Mouse (Mus musculus) intestine, embryonic 14.5 days (tissue): ENCODE results near the gene Impdh2. TPM values are rescaled to one million over a fixed set of nuclear protein-coding genes. Genes with fewer than 3 reads are reported as not detected.

ENCODE experiments used
- ATAC-seq: fragments of 200-750 bp; cut with Nextera tagmentation; replicated peaks from 2 replicates; pipeline ENCODE4 v1.8.0; 2017; ENCODE audit warnings: low read depth, moderate number of reproducible peaks, moderate TSS enrichment, moderate library complexity; ENCODE audit not compliant: low FRiP score, low TSS enrichment
- DNase-seq: peaks from one replicate; pipeline ENCODE4 v3.0.0-alpha.2; 2018; ENCODE audit warnings: low spot score
- H3K27ac ChIP-seq: fragments of 300-500 bp; sonication (generic); 2 replicates; pipeline ENCODE4 v1.5.1; 2014; ENCODE audit warnings: low read depth, mild to moderate bottlenecking, control low read depth
- H3K27me3 ChIP-seq: fragments of 300-500 bp; sonication (generic); replicated peaks from 2 replicates; pipeline ENCODE4 v1.6.1; 2014; ENCODE audit warnings: low read length, control low read depth; ENCODE audit not compliant: control insufficient read depth, insufficient read depth
- H3K36me3 ChIP-seq: fragments of 300-500 bp; sonication (generic); 2 replicates; pipeline ENCODE4 v1.6.1; 2014; ENCODE audit warnings: low read length, control low read depth; ENCODE audit not compliant: control insufficient read depth, insufficient read depth
- H3K4me1 ChIP-seq: fragments of 300-500 bp; sonication (generic); replicated peaks from 2 replicates; pipeline ENCODE4 v1.6.1; 2014; ENCODE audit warnings: low read length, control low read depth, mixed read lengths; ENCODE audit not compliant: control insufficient read depth, insufficient read depth
- H3K4me2 ChIP-seq: fragments of 300-500 bp; sonication (generic); 2 replicates; pipeline ENCODE4 v1.6.1; 2014; ENCODE audit warnings: low read length
- H3K4me3 ChIP-seq: fragments of 300-500 bp; sonication (generic); 2 replicates; pipeline ENCODE4 v1.5.1; 2014; ENCODE audit warnings: low read depth, low read length, control low read depth, mixed read lengths
- H3K9ac ChIP-seq: fragments of 300-500 bp; sonication (generic); 2 replicates; pipeline ENCODE4 v1.6.1; 2014; ENCODE audit warnings: mild to moderate bottlenecking, low read length
- H3K9me3 ChIP-seq: fragments of 300-500 bp; sonication (generic); 2 replicates; pipeline ENCODE4 v1.6.1; 2016; ENCODE audit warnings: low read length, control low read depth; ENCODE audit not compliant: control insufficient read depth
- WGBS: fragments of 180-500 bp; shearing (Covaris S2); extraction: QIAGEN DNeasy Blood & Tissue Kit; methylation state at CpG from one replicate; pipeline ENCODE4 v1.1.7; 2014; 5-methylcytosine and 5-hydroxymethylcytosine counted together
- polyA plus RNA-seq: library from polyadenylated mRNA; unstranded; fragments of >200 nt; fragmentation: Nextera tagmentation; extraction: Ambion mirVana; gene quantifications from 2 replicates; pipeline ENCODE4 v1.2.1, GENCODE M21; 2014

Gene Impdh2
- polyA plus RNA-seq, 1 experiment from 2014 or later: 226 TPM

DNA sequence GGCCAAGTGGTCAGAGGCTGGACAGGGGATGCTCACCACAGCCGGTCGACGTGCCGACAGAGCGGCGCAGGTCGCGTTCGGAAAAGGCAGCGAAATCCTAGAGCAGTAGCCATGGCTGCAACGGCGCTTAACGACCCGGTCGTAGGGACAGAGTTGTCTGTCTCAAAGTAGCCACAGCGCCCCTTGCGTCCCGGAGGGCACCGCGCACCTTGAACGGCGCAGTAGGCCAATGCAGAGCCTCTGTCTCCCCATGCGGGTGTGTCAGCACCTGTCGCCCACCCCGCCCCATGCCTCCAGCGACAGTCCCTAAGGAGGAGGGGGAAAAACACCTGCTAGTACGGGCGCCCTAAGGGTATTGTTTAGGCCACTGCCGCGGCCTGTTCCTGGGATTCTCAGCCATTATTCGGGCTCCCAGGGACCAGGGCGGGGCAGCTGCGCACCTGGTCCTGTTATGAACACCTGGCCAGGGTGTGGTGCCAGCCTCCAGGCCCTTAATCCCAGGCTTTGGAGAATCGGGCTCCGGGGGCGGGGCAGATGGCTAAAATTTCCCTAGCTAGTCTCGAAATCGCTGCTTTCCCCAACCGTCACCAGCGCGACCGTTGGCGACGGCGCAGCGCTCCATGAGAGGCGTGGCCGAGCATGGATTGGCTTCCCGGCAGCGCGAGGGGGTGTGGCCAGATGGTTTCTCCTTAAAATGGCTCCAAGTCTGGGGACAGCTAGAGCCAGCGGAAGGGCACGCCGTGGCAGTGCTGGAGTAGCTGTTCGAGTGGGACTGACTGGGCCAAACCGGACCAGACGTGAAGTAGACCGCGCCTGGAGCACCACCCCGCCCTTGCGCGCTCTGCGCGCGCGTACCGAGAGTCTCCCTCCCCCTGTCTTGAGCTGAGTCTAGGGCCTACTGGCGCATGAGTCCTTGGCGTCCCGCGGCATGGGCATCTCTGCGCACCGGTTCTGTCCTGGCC is 7.0 kb downstream of the Impdh2 start, which contains the start of gene Ndufaf3:
TSS of gene Ndufaf3 (minus strand) at position 620 of the 962 bp plus-strand sequence.
- Histone ChIP-seq H3K27me3 (no peaks in the 10 kb centered on the region), H3K36me3 (peaks cover 46% of the 10 kb centered on the region), H3K27ac (peak within 1 kb of the TSS; percentile 92), H3K9me3 (no peaks in the 10 kb centered on the region), H3K4me2 (peak within 1 kb of the TSS; percentile 83), H3K9ac (peak within 1 kb of the TSS; percentile 58), H3K4me3 (peak within 1 kb of the TSS; percentile 70), H3K4me1 (peaks cover 16% of the 10 kb centered on the region)
- peak; percentile 80 for ATAC-seq
- 0% methylated on average over 73 of the region's 73 CpGs for WGBS
- DNase-seq: peak; percentile 99

DNA sequence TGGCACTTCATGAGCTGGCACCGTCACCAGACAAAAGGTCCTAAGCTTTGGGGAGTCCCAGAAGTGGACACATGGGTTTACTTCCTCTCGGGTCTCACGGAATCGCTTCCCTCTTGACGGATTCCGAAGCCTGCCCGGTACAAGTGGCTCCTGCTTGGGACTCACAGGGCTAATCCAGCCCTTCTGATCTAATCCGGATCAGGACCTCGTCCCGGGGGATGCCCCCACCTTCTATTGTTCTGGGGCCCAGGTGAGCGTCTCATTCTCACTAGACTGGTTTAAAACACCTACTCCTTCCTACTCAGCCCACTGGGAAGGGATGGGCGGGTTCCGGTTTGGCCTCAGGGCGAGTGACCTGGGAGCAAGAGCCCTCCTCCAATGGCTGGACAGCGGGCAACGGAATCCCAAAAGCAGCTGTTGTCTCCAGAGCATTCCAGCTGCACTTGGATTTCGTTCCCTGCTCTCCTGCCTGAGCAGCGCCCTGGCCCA is 7.9 kb downstream of the Impdh2 start:
- peaks cover 49% of the 10 kb centered on the region for H3K36me3 ChIP-seq
- H3K4me2 ChIP-seq: peak overlapping the region; percentile 83
- H3K9ac ChIP-seq: peak overlapping the region; percentile 58
- no peaks in the 10 kb centered on the region for H3K27me3 ChIP-seq
- H3K9me3 ChIP-seq: no peaks in the 10 kb centered on the region
- DNase-seq (no peak), ATAC-seq (no peak)
- H3K4me1 ChIP-seq: peaks cover 16% of the 10 kb centered on the region
- peak overlapping the region; percentile 70 for H3K4me3 ChIP-seq
- peak overlapping the region; percentile 92 for H3K27ac ChIP-seq
- WGBS: 10% methylated on average over 18 of the region's 18 CpGs

DNA sequence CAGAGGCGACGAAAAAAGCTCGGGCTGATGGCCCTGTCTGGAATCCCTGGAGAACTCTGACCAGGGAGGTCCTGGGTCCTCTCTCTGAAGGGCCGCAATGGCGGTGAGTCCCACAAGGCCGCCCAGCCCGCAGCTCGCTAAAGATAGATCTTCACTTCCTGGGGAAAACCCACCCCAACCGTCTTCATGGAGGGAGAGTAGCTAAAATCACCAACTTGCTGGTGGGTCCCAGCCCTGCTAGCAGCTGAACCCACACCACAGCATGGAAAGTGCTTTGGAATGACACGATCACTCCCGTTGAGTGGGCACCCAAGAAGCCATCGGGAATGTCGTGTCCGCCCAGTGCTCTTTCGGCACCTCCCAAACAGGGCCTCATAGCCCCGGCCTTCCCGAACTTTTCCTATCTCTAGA is 8.4 kb downstream of the Impdh2 start:
- peaks cover 17% of the 10 kb centered on the region for H3K4me1 ChIP-seq
- no peak overlapping the region for H3K9ac ChIP-seq
- peaks cover 50% of the 10 kb centered on the region for H3K36me3 ChIP-seq
- ATAC-seq: no peak
- 74% methylated on average over 17 of the region's 17 CpGs for WGBS
- H3K9me3 ChIP-seq: no peaks in the 10 kb centered on the region
- no peaks in the 10 kb centered on the region for H3K27me3 ChIP-seq
- no peak overlapping the region for H3K27ac ChIP-seq
- H3K4me2 ChIP-seq: peak overlapping the region; percentile 83
- no peak for DNase-seq
- peak overlapping the region; percentile 70 for H3K4me3 ChIP-seq

DNA sequence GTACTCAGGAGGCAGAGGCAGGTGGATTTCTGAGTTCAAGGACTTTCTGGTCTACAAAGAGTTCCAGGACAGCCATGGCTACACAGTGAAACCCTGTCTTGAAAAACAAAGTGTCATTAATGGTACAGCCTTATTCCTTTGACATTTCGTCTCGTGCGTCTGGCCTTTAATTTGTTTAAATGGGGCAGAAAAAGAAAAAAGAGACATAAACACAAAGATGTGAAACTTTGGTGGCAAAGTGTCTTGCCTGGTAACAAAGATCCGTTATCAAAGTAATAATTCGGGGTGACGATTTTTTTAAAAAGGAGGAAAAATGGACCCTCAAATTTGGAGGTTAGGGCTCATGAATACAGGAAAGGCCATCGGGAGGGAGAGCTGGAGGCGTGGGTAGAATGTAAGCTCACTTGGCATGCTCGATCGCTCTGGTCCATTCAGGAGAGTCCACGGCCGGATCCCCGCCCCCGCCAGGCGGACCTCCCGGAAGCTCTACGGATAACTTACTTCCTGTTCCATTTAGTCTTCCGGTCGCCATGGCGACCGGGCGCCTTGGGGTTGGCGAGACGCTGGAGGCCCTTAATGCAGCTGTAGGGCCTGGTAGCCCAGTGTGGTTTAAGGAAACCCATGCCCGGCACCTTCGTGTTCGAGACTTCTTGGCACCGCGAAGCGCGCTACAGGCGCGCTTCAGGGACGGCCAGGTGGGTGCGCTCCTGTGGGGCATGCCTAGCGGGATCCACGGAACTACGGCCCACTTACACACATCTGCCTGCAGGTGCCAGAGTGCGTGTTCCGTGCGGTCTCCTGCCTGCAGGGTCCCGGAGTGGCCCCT is 9.5 kb downstream of the Impdh2 start, which contains the start of gene Dalrd3:
TSS of gene Dalrd3 (plus strand) at position 506 of the 826 bp plus-strand sequence.
- no peaks in the 10 kb centered on the region for H3K9me3 ChIP-seq
- DNase-seq (peak; percentile 92), ATAC-seq (peak; percentile 54)
- no peaks in the 10 kb centered on the region for H3K27me3 ChIP-seq
- H3K4me2 ChIP-seq: peak within 1 kb of the TSS; percentile 99
- WGBS: 6% methylated on average over 42 of the region's 42 CpGs
- H3K4me3 ChIP-seq: peak within 1 kb of the TSS; percentile 63
- peak within 1 kb of the TSS; percentile 64 for H3K27ac ChIP-seq
- peak within 1 kb of the TSS; percentile 54 for H3K9ac ChIP-seq
- H3K4me1 ChIP-seq: peaks cover 24% of the 10 kb centered on the region
- peaks cover 48% of the 10 kb centered on the region for H3K36me3 ChIP-seq

DNA sequence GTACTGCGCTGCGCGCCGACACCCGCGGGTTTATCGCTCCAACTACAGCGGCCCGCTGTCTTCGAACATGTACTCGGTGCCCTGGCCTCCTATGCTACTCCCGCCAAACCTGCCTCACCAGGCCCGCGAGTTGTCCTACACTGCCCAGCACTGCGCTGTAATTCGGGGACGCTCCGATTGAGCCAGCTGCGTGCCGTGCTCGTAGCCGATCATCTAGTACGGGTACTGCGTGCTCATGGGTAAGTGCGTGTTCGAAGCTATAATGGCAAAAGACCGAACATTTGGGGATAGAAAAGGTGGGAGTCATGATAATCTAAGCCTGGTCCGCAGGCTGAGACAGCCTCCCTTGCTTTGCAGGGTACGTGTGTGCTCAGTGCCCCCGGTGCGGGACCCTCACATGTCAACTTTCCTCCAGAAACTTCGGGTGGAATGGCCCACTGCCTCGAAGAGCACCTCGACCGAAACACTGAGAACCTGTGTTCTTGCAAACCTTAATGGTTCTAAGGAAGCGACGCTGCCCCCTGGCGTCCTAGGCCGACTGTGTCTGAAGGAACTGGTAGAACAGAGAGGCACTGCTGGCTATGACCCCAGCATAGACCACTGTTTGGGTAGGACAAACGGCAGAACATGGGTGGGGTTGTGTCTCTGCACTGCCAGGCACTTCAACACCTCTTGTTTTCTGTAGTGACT is 10.3 kb downstream of the Impdh2 start:
- no peaks in the 10 kb centered on the region for H3K27me3 ChIP-seq
- DNase-seq: peak; percentile 88
- H3K9ac ChIP-seq: peak overlapping the region; percentile 54
- peak overlapping the region; percentile 63 for H3K4me3 ChIP-seq
- peaks cover 47% of the 10 kb centered on the region for H3K36me3 ChIP-seq
- ATAC-seq: peak; percentile 5; the same call in 1 of the 2 replicates
- WGBS: 2% methylated on average over 40 of the region's 40 CpGs
- no peaks in the 10 kb centered on the region for H3K9me3 ChIP-seq
- H3K27ac ChIP-seq: peak overlapping the region; percentile 64
- H3K4me1 ChIP-seq: peaks cover 24% of the 10 kb centered on the region
- peak overlapping the region; percentile 99 for H3K4me2 ChIP-seq

DNA sequence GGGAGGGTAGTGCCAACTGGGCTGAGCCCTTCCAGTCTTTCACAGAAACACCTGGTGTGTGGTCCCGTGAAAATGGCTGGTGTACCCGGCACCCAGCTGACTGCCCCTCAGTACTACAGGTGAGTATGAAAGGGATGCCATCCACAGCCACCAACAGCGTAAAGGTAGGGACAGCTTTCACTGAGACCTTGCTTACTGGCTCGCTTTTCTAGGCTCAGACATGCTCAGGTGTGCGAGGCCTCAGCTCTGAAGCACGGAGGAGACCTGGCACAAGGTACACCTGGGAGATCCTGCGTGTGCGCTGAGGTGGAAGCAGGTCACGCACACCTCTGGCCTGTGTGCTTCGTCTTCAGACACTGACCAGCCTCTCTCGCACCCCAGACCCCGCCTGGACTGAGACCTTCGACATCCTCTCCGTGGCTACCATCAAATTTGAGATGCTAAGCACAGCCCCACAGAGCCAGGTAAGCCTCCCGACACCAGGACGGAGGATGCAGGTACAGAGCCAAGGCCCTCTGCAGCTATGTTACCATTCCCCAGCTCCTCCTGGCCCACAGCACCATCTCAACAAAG is 11.4 kb downstream of the Impdh2 start:
- Histone ChIP-seq H3K27ac (no peak overlapping the region), H3K36me3 (peaks cover 53% of the 10 kb centered on the region), H3K9me3 (no peaks in the 10 kb centered on the region), H3K9ac (no peak overlapping the region), H3K4me2 (no peak overlapping the region), H3K27me3 (no peaks in the 10 kb centered on the region), H3K4me3 (no peak overlapping the region), H3K4me1 (peaks cover 18% of the 10 kb centered on the region)
- ATAC-seq: no peak
- DNase-seq: no peak
- 94% methylated on average over 16 of the region's 16 CpGs for WGBS

DNA sequence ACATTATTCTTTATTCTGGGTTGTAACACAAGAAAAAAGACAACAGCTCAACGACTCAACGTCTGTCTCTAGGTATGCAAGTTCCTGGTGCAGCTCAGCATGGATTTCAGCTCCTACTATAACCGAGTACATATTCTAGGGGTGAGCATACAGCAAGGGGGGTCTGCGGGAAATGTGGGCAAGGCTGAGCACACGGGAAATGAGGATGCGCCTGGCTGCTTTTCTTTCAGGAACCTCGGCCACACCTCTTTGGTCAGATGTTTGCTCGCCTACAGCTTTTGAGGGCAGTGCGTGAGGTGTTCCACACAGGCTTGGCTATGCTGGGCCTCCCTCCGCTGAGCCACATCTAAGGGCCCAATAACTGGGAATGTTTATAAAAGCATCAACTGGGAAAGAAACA is 12.2 kb downstream of the Impdh2 start:
- H3K9ac ChIP-seq: no peak overlapping the region
- no peak for DNase-seq
- H3K36me3 ChIP-seq: peaks cover 53% of the 10 kb centered on the region
- no peak overlapping the region for H3K4me3 ChIP-seq
- no peak for ATAC-seq
- 71% methylated on average over 10 of the region's 10 CpGs for WGBS
- no peak overlapping the region for H3K27ac ChIP-seq
- no peak overlapping the region for H3K4me2 ChIP-seq
- H3K9me3 ChIP-seq: no peaks in the 10 kb centered on the region
- no peaks in the 10 kb centered on the region for H3K27me3 ChIP-seq
- peaks cover 27% of the 10 kb centered on the region for H3K4me1 ChIP-seq
